Mouse (Mus musculus) liver, adult 2 months (tissue): Measurements from ENCODE around the gene Dclk2. TPM values are rescaled to one million over a fixed set of nuclear protein-coding genes. Genes with fewer than 3 reads are reported as not detected.
A peak's percentile ranks its signal among the peaks of the same experiment; 100 is the strongest.

Experiments used
- DNase-seq: peaks from one replicate; pipeline ENCODE4 v3.0.0-alpha.2; 2011; ENCODE audit warnings: low read depth, low spot score; ENCODE audit errors: extremely low read depth
- H3K27ac ChIP-seq: fragments of 200-500 bp; replicated peaks from 2 replicates; pipeline ENCODE4 v1.5.1; 2012; ENCODE audit warnings: low read depth, mild to moderate bottlenecking, control low read depth, inconsistent platforms, low read length; ENCODE audit not compliant: insufficient read depth
- H3K27me3 ChIP-seq: fragments of 200-500 bp; 2 replicates; pipeline ENCODE4 v1.6.1; 2012; ENCODE audit warnings: mild to moderate bottlenecking, moderate library complexity, low read length, inconsistent platforms; ENCODE audit not compliant: control insufficient read depth, insufficient read depth
- H3K36me3 ChIP-seq: fragments of 200-500 bp; 2 replicates; pipeline ENCODE4 v1.6.1; 2012; ENCODE audit warnings: low read length, inconsistent platforms; ENCODE audit not compliant: control insufficient read depth, insufficient read depth
- H3K4me1 ChIP-seq: fragments of 200-500 bp; 2 replicates; pipeline ENCODE4 v1.6.1; 2011; ENCODE audit warnings: low read length; ENCODE audit not compliant: control insufficient read depth, insufficient read depth
- H3K4me3 ChIP-seq: fragments of 200-500 bp; 2 replicates; pipeline ENCODE4 v1.5.1; 2011; ENCODE audit warnings: low read depth, mild to moderate bottlenecking, control low read depth, low read length, moderate library complexity; ENCODE audit not compliant: insufficient read depth
- H3K79me2 ChIP-seq: fragments of 200-500 bp; 2 replicates; pipeline ENCODE4 v1.6.1; 2012; ENCODE audit warnings: inconsistent platforms, mild to moderate bottlenecking, low read length, moderate library complexity; ENCODE audit not compliant: control insufficient read depth, insufficient read depth
- H3K9ac ChIP-seq: fragments of 200-500 bp; 2 replicates; pipeline ENCODE4 v1.6.1; 2012; ENCODE audit warnings: low read depth, mild to moderate bottlenecking, control low read depth, inconsistent platforms, low read length
- CTCF ChIP-seq: fragments of 200-500 bp; IDR thresholded peaks from 2 replicates; pipeline ENCODE4 v1.5.1; 2011; ENCODE audit warnings: low read depth, low read length, control low read depth
- POLR2A ChIP-seq: fragments of 200-500 bp; IDR thresholded peaks from 2 replicates; pipeline ENCODE4 v1.6.1; 2011; ENCODE audit warnings: low read length, control low read depth; ENCODE audit not compliant: insufficient read depth; ENCODE audit errors: extremely low read depth
- WGBS: fragments of 180-500 bp; shearing (Covaris S2); methylation state at CpG from one replicate; pipeline ENCODE4 v1.1.7; 2018; 5-methylcytosine and 5-hydroxymethylcytosine counted together
- polyA plus RNA-seq: library from polyadenylated mRNA; depleted of rRNA; stranded (reverse); fragments of >200 nt; gene quantifications from 2 replicates; pipeline ENCODE4 v1.2.3, GENCODE M21; 2012
- total RNA-seq: library from RNA; depleted of rRNA; stranded (reverse); fragments of >200 nt; gene quantifications from 2 replicates; pipeline ENCODE4 v1.2.3, GENCODE M21; 2014

Gene Dclk2
- total and polyA plus RNA-seq, 2 experiments: 0.28 to 0.87 TPM

GRCm38 (mm10) chr3:86847536-86847935 lies 73.1 kb downstream of the Dclk2 start:
- Histone ChIP-seq H3K4me1 (no peaks in the 10 kb centered on the region), H3K27ac (no peak overlapping the region), H3K9ac (no peak overlapping the region), H3K27me3 (no peaks in the 10 kb centered on the region), H3K36me3 (no peaks in the 10 kb centered on the region), H3K4me3 (no peak overlapping the region), H3K79me2 (no peaks in the 10 kb centered on the region)
- no peak for TF ChIP-seq CTCF
- no peak for TF ChIP-seq POLR2A
- 84% methylated on average over 2 of the region's 2 CpGs for WGBS
- no peak for DNase-seq

GRCm38 (mm10) chr3:86846036-86846435 lies 74.6 kb downstream of the Dclk2 start:
- DNase-seq: no peak
- Histone ChIP-seq H3K4me1 (no peaks in the 10 kb centered on the region), H3K27ac (no peak overlapping the region), H3K36me3 (no peaks in the 10 kb centered on the region), H3K4me3 (no peak overlapping the region), H3K79me2 (no peaks in the 10 kb centered on the region), H3K27me3 (no peaks in the 10 kb centered on the region), H3K9ac (no peak overlapping the region)
- no peak for TF ChIP-seq CTCF
- no peak for TF ChIP-seq POLR2A
- WGBS: 62% methylated on average over 4 of the region's 4 CpGs

DNA sequence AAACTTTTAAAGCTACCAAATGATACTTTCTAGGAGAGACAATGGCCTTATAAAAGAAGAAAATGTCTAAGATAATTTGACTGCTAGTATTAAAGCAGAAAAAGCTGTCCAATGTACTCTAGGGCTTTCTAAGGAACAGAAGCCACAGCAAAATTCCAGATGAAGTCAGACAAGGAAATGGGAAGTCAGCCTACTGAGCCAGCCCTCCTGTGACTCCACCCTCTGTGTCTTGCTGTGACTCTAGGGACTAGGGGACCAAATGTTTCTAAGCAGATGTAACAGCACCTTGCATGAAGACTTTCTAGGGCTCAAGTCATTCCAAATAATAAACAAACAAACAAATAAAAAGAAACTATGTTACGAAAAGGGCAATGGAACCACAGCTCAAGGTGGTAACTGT lies 75.1 kb downstream of the Dclk2 start:
- H3K4me3 ChIP-seq: no peak overlapping the region
- 100% methylated on average over 1 of the region's 1 CpGs for WGBS
- no peaks in the 10 kb centered on the region for H3K79me2 ChIP-seq
- H3K9ac ChIP-seq: no peak overlapping the region
- no peak for TF ChIP-seq CTCF
- no peak for TF ChIP-seq POLR2A
- no peaks in the 10 kb centered on the region for H3K36me3 ChIP-seq
- no peak overlapping the region for H3K27ac ChIP-seq
- no peaks in the 10 kb centered on the region for H3K4me1 ChIP-seq
- no peaks in the 10 kb centered on the region for H3K27me3 ChIP-seq
- no peak for DNase-seq

DNA sequence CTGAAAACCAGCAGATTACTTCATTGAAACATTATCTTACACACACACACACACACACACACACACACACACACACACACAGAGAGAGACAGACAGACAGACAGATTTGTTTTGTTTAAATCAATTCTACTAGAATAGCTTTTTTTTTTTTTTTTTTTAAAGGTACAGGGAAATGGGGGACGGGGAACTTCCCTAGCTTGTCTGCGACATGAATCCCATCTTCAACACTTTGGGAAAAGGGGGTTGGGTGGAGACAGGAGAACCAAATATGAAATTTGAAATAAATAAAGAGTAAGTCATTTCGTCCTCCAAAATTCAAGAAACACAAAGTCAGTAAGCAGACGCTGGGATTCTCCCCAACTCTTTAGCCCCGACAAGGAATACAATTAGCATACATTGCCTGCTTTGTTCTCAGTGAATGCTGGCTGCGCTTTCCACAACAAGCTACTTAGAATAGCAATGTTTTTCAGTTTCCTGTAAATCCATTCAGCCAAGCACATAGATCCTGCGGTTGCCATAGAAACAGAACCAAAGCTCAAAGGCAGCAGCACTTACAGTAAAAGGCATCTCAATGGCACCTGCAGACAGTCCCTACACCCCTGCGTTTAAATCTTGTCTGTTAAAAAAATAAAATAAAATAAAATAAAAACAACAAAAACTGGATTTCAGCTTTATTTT lies 75.7 kb downstream of the Dclk2 start:
- H3K27ac ChIP-seq: no peak overlapping the region
- TF ChIP-seq CTCF (no peak), POLR2A (no peak)
- no peaks in the 10 kb centered on the region for H3K79me2 ChIP-seq
- H3K27me3 ChIP-seq: no peaks in the 10 kb centered on the region
- no peak overlapping the region for H3K4me3 ChIP-seq
- WGBS: 36% methylated on average over 8 of the region's 8 CpGs
- H3K36me3 ChIP-seq: no peaks in the 10 kb centered on the region
- no peak for DNase-seq
- no peaks in the 10 kb centered on the region for H3K4me1 ChIP-seq
- H3K9ac ChIP-seq: no peak overlapping the region

DNA sequence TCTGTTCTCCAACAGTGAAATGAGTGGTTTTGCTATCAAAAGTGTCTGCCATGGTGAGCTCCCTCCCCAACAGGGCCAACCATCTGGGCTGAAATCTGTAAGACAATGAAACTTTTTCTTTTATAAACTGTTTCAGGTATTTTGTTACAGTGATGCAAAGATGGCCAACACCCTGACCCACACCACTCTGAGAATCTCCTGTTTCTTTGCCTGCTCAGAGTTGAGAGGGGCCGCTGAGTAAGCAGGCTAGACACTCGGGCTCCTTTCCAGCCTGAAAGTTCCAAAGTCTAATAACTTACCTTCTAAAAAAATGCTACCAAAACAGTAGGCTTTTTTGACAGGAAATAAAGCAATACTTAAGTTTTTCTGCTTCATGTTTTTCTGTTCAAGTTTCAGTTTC lies 78.2 kb downstream of the Dclk2 start:
- DNase-seq: peak; percentile 1
- Histone ChIP-seq H3K9ac (no peak overlapping the region), H3K4me3 (no peak overlapping the region), H3K79me2 (no peaks in the 10 kb centered on the region), H3K4me1 (no peaks in the 10 kb centered on the region), H3K36me3 (no peaks in the 10 kb centered on the region), H3K27me3 (no peaks in the 10 kb centered on the region), H3K27ac (no peak overlapping the region)
- TF ChIP-seq CTCF: no peak
- no peak for TF ChIP-seq POLR2A
- 85% methylated on average over 2 of the region's 2 CpGs for WGBS

DNA sequence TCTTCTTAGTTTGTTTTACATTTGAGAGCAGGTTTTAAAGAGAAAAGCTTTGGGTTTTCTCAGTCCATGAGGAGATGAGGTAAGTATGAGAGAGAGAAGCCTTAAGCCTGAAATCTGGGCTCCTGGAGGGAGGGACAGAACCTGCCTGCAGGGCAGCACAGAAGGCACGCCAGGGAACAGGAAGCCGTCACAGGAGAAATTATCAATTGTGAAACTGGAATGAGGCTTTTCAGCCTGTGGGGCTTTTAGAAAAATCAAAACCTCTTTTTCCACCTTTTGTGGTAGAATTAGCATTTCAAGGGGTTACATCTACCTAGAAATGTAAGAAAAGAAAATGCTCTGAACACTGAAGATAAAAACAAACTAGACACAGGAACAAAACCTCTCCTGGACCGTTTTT lies 81.0 kb downstream of the Dclk2 start:
- Histone ChIP-seq H3K4me3 (no peak overlapping the region), H3K27ac (no peak overlapping the region), H3K4me1 (no peaks in the 10 kb centered on the region), H3K36me3 (no peaks in the 10 kb centered on the region), H3K79me2 (no peaks in the 10 kb centered on the region), H3K9ac (no peak overlapping the region), H3K27me3 (no peaks in the 10 kb centered on the region)
- WGBS: 76% methylated on average over 3 of the region's 3 CpGs
- TF ChIP-seq POLR2A (no peak), CTCF (no peak)
- no peak for DNase-seq
